Mouse (Mus musculus): ENCODE data around the gene Lpar1. TPM values are rescaled to one million over a fixed set of nuclear protein-coding genes. Genes with fewer than 3 reads are reported as not detected.

Lpar1 gene
- polyA plus RNA-seq, 1 experiment = 0.01 TPM

GRCm38 (mm10) chr4:58535754-58536153 lies 17.9 kb downstream of the Lpar1 start:
- no peak for TF ChIP-seq TAL1 (IDR thresholded peaks at IDR 0.05; ENCODE audit: low read length)
- no peak for TF ChIP-seq GATA1 (IDR thresholded peaks at IDR 0.05; ENCODE audit: low read length)
- Histone ChIP-seq H3K36me3 (ENCODE audit: control insufficient read depth) (no peaks in the 10 kb centered on the region), H3K4me3 (replicated peaks) (no peak overlapping the region), H3K27me3 (ENCODE audit: control insufficient read depth) (no peaks in the 10 kb centered on the region), H3K9me3 (ENCODE audit: control insufficient read depth, low read length) (no peaks in the 10 kb centered on the region; the same call in 1 of the 2 replicates), H3K4me1 (ENCODE audit: control insufficient read depth) (no peaks in the 10 kb centered on the region)

GRCm38 (mm10) chr4:58534726-58535350 lies 18.9 kb downstream of the Lpar1 start:
- no peaks in the 10 kb centered on the region for H3K27me3 ChIP-seq (ENCODE audit: control insufficient read depth)

GRCm38 (mm10) chr4:58534141-58534571 lies 19.5 kb downstream of the Lpar1 start:
- Histone ChIP-seq H3K4me1 (ENCODE audit: control insufficient read depth) (no peaks in the 10 kb centered on the region), H3K4me3 (replicated peaks) (no peak overlapping the region), H3K9me3 (ENCODE audit: control insufficient read depth, low read length) (no peaks in the 10 kb centered on the region; the same call in 1 of the 2 replicates), H3K27me3 (ENCODE audit: control insufficient read depth) (no peaks in the 10 kb centered on the region), H3K36me3 (ENCODE audit: control insufficient read depth) (no peaks in the 10 kb centered on the region)
- TF ChIP-seq GATA1 (IDR thresholded peaks at IDR 0.05; ENCODE audit: low read length) (no peak), TAL1 (IDR thresholded peaks at IDR 0.05; ENCODE audit: low read length) (no peak)

More at GRCm38 (mm10) chr4:58534726-58535350, 18.9 kb downstream of the Lpar1 start:
- Histone ChIP-seq H3K36me3 (ENCODE audit: control insufficient read depth) (no peaks in the 10 kb centered on the region), H3K4me3 (replicated peaks) (no peak overlapping the region), H3K4me1 (ENCODE audit: control insufficient read depth) (no peaks in the 10 kb centered on the region), H3K9me3 (ENCODE audit: control insufficient read depth, low read length) (no peaks in the 10 kb centered on the region; the same call in 1 of the 2 replicates)
- TF ChIP-seq GATA1 (IDR thresholded peaks at IDR 0.05; ENCODE audit: low read length) (no peak), TAL1 (IDR thresholded peaks at IDR 0.05; ENCODE audit: low read length) (no peak)

GRCm38 (mm10) chr4:58533519-58533918 lies 20.2 kb downstream of the Lpar1 start:
- Histone ChIP-seq H3K9me3 (ENCODE audit: control insufficient read depth, low read length) (no peaks in the 10 kb centered on the region; the same call in 1 of the 2 replicates), H3K4me1 (ENCODE audit: control insufficient read depth) (no peaks in the 10 kb centered on the region), H3K4me3 (replicated peaks) (no peak overlapping the region), H3K27me3 (ENCODE audit: control insufficient read depth) (no peaks in the 10 kb centered on the region), H3K36me3 (ENCODE audit: control insufficient read depth) (no peaks in the 10 kb centered on the region)
- TF ChIP-seq GATA1 (IDR thresholded peaks at IDR 0.05; ENCODE audit: low read length) (no peak), TAL1 (IDR thresholded peaks at IDR 0.05; ENCODE audit: low read length) (no peak)

- Histone ChIP-seq H3K4me3 (replicated peaks) (no peak overlapping the region), H3K9me3 (ENCODE audit: control insufficient read depth, low read length) (no peaks in the 10 kb centered on the region; the same call in 1 of the 2 replicates), H3K27me3 (ENCODE audit: control insufficient read depth) (no peaks in the 10 kb centered on the region), H3K36me3 (ENCODE audit: control insufficient read depth) (no peaks in the 10 kb centered on the region), H3K4me1 (ENCODE audit: control insufficient read depth) (no peaks in the 10 kb centered on the region)
- no peak for TF ChIP-seq TAL1 (IDR thresholded peaks at IDR 0.05; ENCODE audit: low read length)
Observed at GRCm38 (mm10) chr4:58532326-58532725, 21.4 kb downstream of the Lpar1 start.

- H3K4me3 ChIP-seq (replicated peaks) = no peak overlapping the region
- no peaks in the 10 kb centered on the region for H3K27me3 ChIP-seq (ENCODE audit: control insufficient read depth)
- no peaks in the 10 kb centered on the region for H3K9me3 ChIP-seq (ENCODE audit: control insufficient read depth, low read length)
- H3K36me3 ChIP-seq (ENCODE audit: control insufficient read depth) = no peaks in the 10 kb centered on the region
- TF ChIP-seq GATA1 (IDR thresholded peaks at IDR 0.05; ENCODE audit: low read length) (no peak), TAL1 (IDR thresholded peaks at IDR 0.05; ENCODE audit: low read length) (no peak)
- H3K4me1 ChIP-seq (ENCODE audit: control insufficient read depth) = no peaks in the 10 kb centered on the region
Observed at GRCm38 (mm10) chr4:58530706-58531105, 23.0 kb downstream of the Lpar1 start.

GRCm38 (mm10) chr4:58530279-58530678 lies 23.4 kb downstream of the Lpar1 start:
- Histone ChIP-seq H3K9me3 (ENCODE audit: control insufficient read depth, low read length) (no peaks in the 10 kb centered on the region), H3K4me3 (replicated peaks) (no peak overlapping the region), H3K36me3 (ENCODE audit: control insufficient read depth) (no peaks in the 10 kb centered on the region), H3K4me1 (ENCODE audit: control insufficient read depth) (no peaks in the 10 kb centered on the region), H3K27me3 (ENCODE audit: control insufficient read depth) (no peaks in the 10 kb centered on the region)
- TF ChIP-seq GATA1 (IDR thresholded peaks at IDR 0.05; ENCODE audit: low read length) (no peak), TAL1 (IDR thresholded peaks at IDR 0.05; ENCODE audit: low read length) (no peak)

GRCm38 (mm10) chr4:58527852-58528251 lies 25.8 kb downstream of the Lpar1 start:
- no peaks in the 10 kb centered on the region for H3K9me3 ChIP-seq (ENCODE audit: control insufficient read depth, low read length)
- TF ChIP-seq GATA1 (IDR thresholded peaks at IDR 0.05; ENCODE audit: low read length) (no peak), TAL1 (IDR thresholded peaks at IDR 0.05; ENCODE audit: low read length) (no peak)
- H3K27me3 ChIP-seq (ENCODE audit: control insufficient read depth) = no peaks in the 10 kb centered on the region
- H3K36me3 ChIP-seq (ENCODE audit: control insufficient read depth) = no peaks in the 10 kb centered on the region
- no peaks in the 10 kb centered on the region for H3K4me1 ChIP-seq (ENCODE audit: control insufficient read depth)
- H3K4me3 ChIP-seq (replicated peaks) = no peak overlapping the region

GRCm38 (mm10) chr4:58521137-58521536 lies 32.6 kb downstream of the Lpar1 start:
- Histone ChIP-seq H3K36me3 (ENCODE audit: control insufficient read depth) (no peaks in the 10 kb centered on the region), H3K9me3 (ENCODE audit: control insufficient read depth, low read length) (no peaks in the 10 kb centered on the region), H3K4me1 (ENCODE audit: control insufficient read depth) (no peaks in the 10 kb centered on the region), H3K27me3 (ENCODE audit: control insufficient read depth) (no peaks in the 10 kb centered on the region), H3K4me3 (replicated peaks) (no peak overlapping the region)
- TF ChIP-seq GATA1 (IDR thresholded peaks at IDR 0.05; ENCODE audit: low read length) = no peak
- TF ChIP-seq TAL1 (IDR thresholded peaks at IDR 0.05; ENCODE audit: low read length) = no peak

- no peak for TF ChIP-seq GATA1 (IDR thresholded peaks at IDR 0.05; ENCODE audit: low read length)
- TF ChIP-seq TAL1 (IDR thresholded peaks at IDR 0.05; ENCODE audit: low read length) = no peak
- no peaks in the 10 kb centered on the region for H3K4me1 ChIP-seq (ENCODE audit: control insufficient read depth)
- no peak overlapping the region for H3K4me3 ChIP-seq (replicated peaks)
- no peaks in the 10 kb centered on the region for H3K27me3 ChIP-seq (ENCODE audit: control insufficient read depth)
- H3K36me3 ChIP-seq (ENCODE audit: control insufficient read depth) = no peaks in the 10 kb centered on the region
- no peaks in the 10 kb centered on the region for H3K9me3 ChIP-seq (ENCODE audit: control insufficient read depth, low read length)
Observed at GRCm38 (mm10) chr4:58520531-58520930, 33.2 kb downstream of the Lpar1 start.

All from erythroblast, embryonic 14.5 days (primary cell).